Mouse (Mus musculus) lung, embryonic 14.5 days (tissue): ENCODE measurements around the gene Atp5j2. TPM values are rescaled to one million over a fixed set of nuclear protein-coding genes. Genes with fewer than 3 reads are reported as not detected.
A peak's percentile ranks its signal among the peaks of the same experiment; 100 is the strongest.
"Not testable (repeated sequence)": the region's sequence is repeated elsewhere in the genome, so short reads cannot be mapped to it uniquely, and the experiment has no call there.

Source experiments
- ATAC-seq: fragments of 200-750 bp; cut with Nextera tagmentation; 2 replicates; pipeline ENCODE4 v1.8.0; 2017; ENCODE audit warnings: mild to moderate bottlenecking, moderate TSS enrichment, moderate library complexity; ENCODE audit not compliant: insufficient read depth
- DNase-seq: peaks from one replicate; pipeline ENCODE4 v3.0.0-alpha.2; 2015
- H3K27ac ChIP-seq: fragments of 300-500 bp; sonication (generic); 2 replicates; pipeline ENCODE4 v1.5.1; 2014; ENCODE audit warnings: low read depth, mild to moderate bottlenecking, moderate library complexity
- H3K27me3 ChIP-seq: fragments of 300-500 bp; sonication (generic); 2 replicates; pipeline ENCODE4 v1.6.1; 2014; ENCODE audit warnings: low read length, control low read depth; ENCODE audit not compliant: insufficient read depth
- H3K36me3 ChIP-seq: fragments of 300-500 bp; sonication (generic); 2 replicates; pipeline ENCODE4 v1.6.1; 2014; ENCODE audit warnings: control low read depth; ENCODE audit not compliant: insufficient read depth
- H3K4me1 ChIP-seq: fragments of 300-500 bp; sonication (generic); 2 replicates; pipeline ENCODE4 v1.6.1; 2014; ENCODE audit warnings: antibody characterized with exemption, control low read depth; ENCODE audit not compliant: insufficient read depth
- H3K4me2 ChIP-seq: fragments of 300-500 bp; sonication (generic); 2 replicates; pipeline ENCODE4 v1.6.1; 2014; ENCODE audit warnings: mild to moderate bottlenecking
- H3K4me3 ChIP-seq: fragments of 300-500 bp; sonication (generic); 2 replicates; pipeline ENCODE4 v1.5.1; 2014; ENCODE audit warnings: low read depth, low read length
- H3K9ac ChIP-seq: fragments of 300-500 bp; sonication (generic); 2 replicates; pipeline ENCODE4 v1.6.1; 2014
- H3K9me3 ChIP-seq: fragments of 300-500 bp; sonication (generic); 2 replicates; pipeline ENCODE4 v1.6.1; 2016; ENCODE audit warnings: low read depth, low read length, control low read depth
- CTCF ChIP-seq: IDR thresholded peaks from 2 replicates; pipeline ENCODE4 v1.5.1; 2016; ENCODE audit warnings: antibody characterized with exemption, low read depth
- WGBS: fragments of 180-500 bp; shearing (Covaris S2); extraction: QIAGEN DNeasy Blood & Tissue Kit; methylation state at CpG from one replicate; pipeline ENCODE4 v1.1.7; 2014; 5-methylcytosine and 5-hydroxymethylcytosine counted together
- polyA plus RNA-seq: library from polyadenylated mRNA; unstranded; fragments of >200 nt; fragmentation: Nextera tagmentation; extraction: Ambion mirVana; gene quantifications from 2 replicates; pipeline ENCODE4 v1.2.1, GENCODE M21; 2014

The Atp5j2 gene
- 564 and 578 TPM in 2 replicates for polyA plus RNA-seq

GRCm38 (mm10) chr5:145191962-145192361 lies at the start of gene Atp5j2:
Atp5j2 (minus strand) TSS chr5:145192062.
- peaks cover 2% of the 10 kb centered on the region; the same call in 1 of the 2 replicates for H3K4me1 ChIP-seq
- ATAC-seq (no peak), DNase-seq (no peak)
- H3K4me2 ChIP-seq = peak within 1 kb of the TSS; percentile 96
- peak within 1 kb of the TSS; percentile 96 for H3K9ac ChIP-seq
- 83% methylated on average over 2 of the region's 2 CpGs for WGBS
- H3K27me3 ChIP-seq = no peaks in the 10 kb centered on the region
- no peak for TF ChIP-seq CTCF
- H3K27ac ChIP-seq = peak within 1 kb of the TSS; percentile 92
- no peaks in the 10 kb centered on the region for H3K9me3 ChIP-seq
- H3K36me3 ChIP-seq = peaks cover 33% of the 10 kb centered on the region
- H3K4me3 ChIP-seq = peak within 1 kb of the TSS; percentile 90

- Histone ChIP-seq H3K27me3 (no peaks in the 10 kb centered on the region), H3K27ac (no peak overlapping the region), H3K4me3 (no peak overlapping the region), H3K4me1 (no peaks in the 10 kb centered on the region), H3K9me3 (no peaks in the 10 kb centered on the region), H3K9ac (no peak overlapping the region), H3K36me3 (peaks cover 56% of the 10 kb centered on the region), H3K4me2 (no peak overlapping the region)
- no peak for ATAC-seq
- DNase-seq = peak; percentile 44
- peak; percentile 59 for TF ChIP-seq CTCF
Measured at GRCm38 (mm10) chr5:145234636-145235035, 42.8 kb upstream of the Atp5j2 start.

GRCm38 (mm10) chr5:145231893-145232411 lies 40.1 kb upstream of the Atp5j2 start:
- H3K27me3 ChIP-seq = no peaks in the 10 kb centered on the region
- under 1% methylated on average over 45 of the region's 49 CpGs for WGBS
- ATAC-seq = peak; percentile 68
- H3K4me3 ChIP-seq = peak overlapping the region; percentile 98
- no peaks in the 10 kb centered on the region for H3K9me3 ChIP-seq
- peak overlapping the region; percentile 99 for H3K9ac ChIP-seq
- DNase-seq = no peak
- no peak for TF ChIP-seq CTCF
- peak overlapping the region; percentile 92 for H3K27ac ChIP-seq
- H3K4me1 ChIP-seq = no peaks in the 10 kb centered on the region
- H3K36me3 ChIP-seq = peaks cover 31% of the 10 kb centered on the region
- peak overlapping the region; percentile 83 for H3K4me2 ChIP-seq

- peak within 1 kb of the TSS; percentile 98 for H3K4me3 ChIP-seq
- H3K4me1 ChIP-seq = no peaks in the 10 kb centered on the region
- no peaks in the 10 kb centered on the region for H3K27me3 ChIP-seq
- H3K36me3 ChIP-seq = peaks cover 26% of the 10 kb centered on the region
- peak; percentile 98 for ATAC-seq
- 0% methylated on average over 42 of the region's 42 CpGs for WGBS
- peak; percentile 98 for DNase-seq
- H3K9me3 ChIP-seq = no peaks in the 10 kb centered on the region
- TF ChIP-seq CTCF = no peak
- H3K4me2 ChIP-seq = peak within 1 kb of the TSS; percentile 83
- H3K27ac ChIP-seq = peak within 1 kb of the TSS; percentile 92
- H3K9ac ChIP-seq = peak within 1 kb of the TSS; percentile 99
Measured at GRCm38 (mm10) chr5:145231367-145231871, 39.6 kb upstream of the Atp5j2 start, which contains the start of gene Zfp655. Zfp655 (plus strand) TSS chr5:145231715.

- Histone ChIP-seq H3K4me1 (no peaks in the 10 kb centered on the region), H3K4me3 (no peak overlapping the region; the same call in 1 of the 2 replicates)
Measured at GRCm38 (mm10) chr5:145230641-145231040, 38.8 kb upstream of the Atp5j2 start.

GRCm38 (mm10) chr5:145229283-145229682 lies 37.4 kb upstream of the Atp5j2 start:
- H3K4me1 ChIP-seq, H3K4me3 ChIP-seq, DNase-seq, H3K9ac ChIP-seq, H3K9me3 ChIP-seq, H3K27me3 ChIP-seq, H3K4me2 ChIP-seq, H3K27ac ChIP-seq, ATAC-seq: not testable (repeated sequence)
- peaks cover 10% of the 10 kb centered on the region for H3K36me3 ChIP-seq
- 80% methylated on average over 6 of the region's 6 CpGs for WGBS

More at GRCm38 (mm10) chr5:145230641-145231040, 38.8 kb upstream of the Atp5j2 start:
- no peak for DNase-seq
- Histone ChIP-seq H3K4me2 (peak overlapping the region; percentile 83), H3K9me3 (no peaks in the 10 kb centered on the region), H3K27ac (no peak overlapping the region), H3K9ac (peak overlapping the region; percentile 99; the same call in 1 of the 2 replicates), H3K36me3 (peaks cover 23% of the 10 kb centered on the region), H3K27me3 (no peaks in the 10 kb centered on the region)
- no peak for ATAC-seq
- no peak for TF ChIP-seq CTCF
- 89% methylated on average over 4 of the region's 4 CpGs for WGBS

GRCm38 (mm10) chr5:145226453-145226852 lies 34.6 kb upstream of the Atp5j2 start:
- DNase-seq = no peak
- Histone ChIP-seq H3K9ac (no peak overlapping the region), H3K4me2 (no peak overlapping the region), H3K4me1 (no peaks in the 10 kb centered on the region), H3K9me3 (no peaks in the 10 kb centered on the region), H3K27ac (no peak overlapping the region), H3K27me3 (no peaks in the 10 kb centered on the region), H3K4me3 (no peak overlapping the region), H3K36me3 (peaks cover 5% of the 10 kb centered on the region; the same call in 1 of the 2 replicates)
- no peak for ATAC-seq
- WGBS = 52% methylated on average over 2 of the region's 2 CpGs
- no peak for TF ChIP-seq CTCF
